Mouse (Mus musculus): ENCODE data around the gene Tatdn2.
"Not testable (repeated sequence)": the region's sequence is repeated elsewhere in the genome, so short reads cannot be mapped to it uniquely, and the experiment has no call there.

Gene Tatdn2

DNA sequence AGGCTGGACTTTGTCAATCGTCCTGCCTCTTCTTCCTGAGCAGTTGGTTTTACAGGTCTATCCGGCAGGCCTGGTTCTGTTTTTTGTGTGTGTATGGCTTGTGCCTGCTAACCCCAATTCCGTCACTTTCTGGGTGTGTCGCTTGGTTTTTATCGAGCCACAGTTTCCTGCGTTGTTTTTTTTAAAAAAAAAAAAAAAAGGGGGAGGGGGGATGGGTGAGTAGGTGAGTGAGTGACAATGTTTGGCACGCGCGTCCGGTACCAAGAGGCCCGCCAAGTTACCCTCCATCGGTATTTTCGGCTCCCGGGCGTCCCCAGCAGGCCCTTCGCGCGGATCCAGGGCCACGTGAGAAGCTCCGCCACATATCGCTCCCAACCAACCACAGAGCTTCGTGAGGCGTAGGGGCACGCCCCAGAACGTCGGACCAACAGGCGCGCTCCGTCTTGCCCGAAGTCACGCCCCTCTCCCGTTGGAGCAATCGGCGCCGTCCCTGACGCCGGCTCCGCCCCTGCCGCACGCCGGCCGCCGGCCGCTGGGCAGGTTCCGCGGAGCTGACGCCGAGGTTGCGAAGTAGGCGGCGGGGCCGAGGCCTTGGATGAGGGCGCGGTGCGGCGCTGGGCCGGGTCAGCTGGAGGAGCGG lies at the start of gene Tatdn2:
Tatdn2 (plus strand) TSS at position 469 of the 640 bp plus-strand sequence.
- peak; percentile 98 for DNase-seq

DNA sequence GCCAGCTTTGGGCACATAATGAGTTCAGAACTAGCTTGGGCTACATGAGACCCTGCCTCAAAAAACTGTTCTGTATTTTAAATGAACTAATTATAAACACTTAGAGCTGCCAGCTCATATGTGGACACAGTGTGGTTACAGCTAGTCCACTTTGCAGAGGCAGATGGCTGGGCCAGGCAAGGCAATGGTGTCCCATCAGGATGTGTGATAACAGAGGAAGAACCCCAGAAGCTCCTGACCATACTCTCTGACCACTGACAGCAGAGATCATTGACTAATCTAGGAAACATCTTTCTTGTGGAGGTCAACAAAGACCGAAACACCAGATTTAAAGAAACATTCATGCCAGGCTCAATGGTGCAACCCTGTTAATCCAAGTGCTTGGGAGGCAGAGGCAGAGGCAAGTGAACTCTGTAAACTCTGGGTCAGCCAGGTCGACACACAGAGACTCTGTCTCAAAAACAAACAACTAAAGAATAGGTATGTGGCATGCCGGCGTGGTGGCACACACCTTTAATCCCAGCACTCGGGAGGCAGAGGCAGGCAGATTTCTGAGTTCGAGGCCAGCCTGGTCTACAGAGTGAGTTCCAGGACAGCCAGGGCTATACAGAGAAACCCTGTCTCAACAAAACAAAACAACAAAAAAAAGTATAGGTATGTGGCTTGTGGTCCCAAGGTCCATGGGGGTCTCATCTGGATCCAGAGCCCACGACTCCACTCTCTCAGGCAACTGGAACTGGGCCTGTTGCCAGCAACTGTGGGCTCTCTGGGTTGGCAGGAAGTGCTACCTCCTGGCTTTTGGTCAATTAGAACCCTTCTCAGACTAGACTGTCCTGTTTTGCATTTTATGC lies 47.3 kb upstream of the Tatdn2 start:
- DNase-seq, result no peak

DNA sequence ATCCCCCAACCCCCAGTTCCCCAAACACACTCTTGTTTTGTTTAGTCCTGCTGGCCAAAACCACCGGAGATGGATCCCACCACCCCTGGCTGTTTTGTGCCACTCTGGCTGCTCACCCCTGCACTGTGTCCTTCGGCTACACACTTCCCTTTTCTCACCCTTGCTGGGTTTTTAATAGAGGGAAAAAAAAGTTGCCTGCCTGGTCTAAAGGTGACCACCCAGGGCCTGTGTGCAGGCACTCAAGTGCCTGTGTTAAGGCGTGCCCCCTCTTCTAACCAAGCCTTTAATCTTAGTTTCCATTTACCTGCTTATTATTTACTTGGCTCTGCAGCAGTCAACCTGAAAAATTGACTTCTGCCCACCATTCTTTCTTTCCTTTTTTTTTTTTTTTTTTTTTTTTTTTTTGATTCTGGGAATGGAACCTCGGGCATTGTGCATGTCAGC lies 46.6 kb upstream of the Tatdn2 start:
- peak; percentile 40 for DNase-seq

DNA sequence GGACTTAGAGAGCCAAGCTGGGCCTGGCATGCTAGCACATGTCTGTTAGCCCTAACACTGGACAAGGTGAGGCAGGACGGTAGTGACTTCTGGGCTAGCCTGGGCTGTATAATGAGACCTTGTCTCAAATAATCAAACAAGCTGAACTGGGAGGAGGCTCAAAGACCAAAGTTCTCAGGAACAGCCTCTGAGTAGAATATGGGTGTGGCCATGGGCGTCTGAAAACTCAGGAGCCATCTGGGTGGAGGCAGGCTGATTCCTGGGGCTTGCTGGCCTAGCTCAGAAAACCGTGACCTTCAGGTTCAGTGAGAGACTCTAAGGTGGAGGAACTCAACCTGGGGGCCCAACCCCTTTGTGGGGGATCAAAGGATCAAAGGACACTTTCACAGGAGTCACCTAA lies 45.2 kb upstream of the Tatdn2 start:
- DNase-seq, result no peak

DNA sequence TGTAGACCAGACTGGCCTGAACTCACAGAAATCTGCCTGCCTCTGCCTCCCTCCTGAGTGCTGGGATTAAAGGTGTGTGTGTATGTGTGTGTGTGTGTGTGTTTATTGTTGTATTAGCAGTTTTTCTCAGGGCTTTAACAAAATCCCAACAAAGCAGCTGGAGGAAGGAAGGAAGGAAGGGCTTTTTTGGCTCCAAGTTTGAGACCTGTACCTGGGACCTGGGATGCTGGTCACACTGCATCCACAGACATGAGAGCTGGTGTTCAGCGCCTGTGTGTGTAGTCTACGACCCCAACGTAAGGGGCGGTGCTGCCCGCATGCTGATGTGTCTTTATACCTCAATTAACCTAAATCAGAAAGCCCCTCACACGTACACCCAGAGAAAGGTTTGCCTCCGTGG lies 43.3 kb upstream of the Tatdn2 start:
- no peak for DNase-seq

DNA sequence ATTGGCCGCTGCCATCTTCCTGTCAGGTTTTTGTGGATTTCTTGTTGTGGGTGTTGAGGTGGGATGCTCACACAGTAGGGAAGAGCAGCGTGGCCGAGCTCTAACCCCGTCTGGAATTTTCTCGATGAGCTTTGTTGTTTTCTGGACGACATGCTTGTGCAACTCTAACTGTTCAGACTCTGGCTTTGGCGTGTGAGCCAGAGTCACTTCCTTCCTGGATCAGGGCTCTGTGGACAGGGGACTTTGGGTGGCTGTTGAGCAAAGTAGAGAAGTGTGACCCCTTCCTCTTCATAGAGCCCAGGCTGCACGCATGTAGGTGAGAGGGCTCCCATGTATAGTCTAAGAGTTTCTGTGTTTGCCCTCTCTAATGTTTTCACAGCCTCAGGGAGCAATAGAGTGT lies 42.7 kb upstream of the Tatdn2 start:
- no peak for DNase-seq

DNA sequence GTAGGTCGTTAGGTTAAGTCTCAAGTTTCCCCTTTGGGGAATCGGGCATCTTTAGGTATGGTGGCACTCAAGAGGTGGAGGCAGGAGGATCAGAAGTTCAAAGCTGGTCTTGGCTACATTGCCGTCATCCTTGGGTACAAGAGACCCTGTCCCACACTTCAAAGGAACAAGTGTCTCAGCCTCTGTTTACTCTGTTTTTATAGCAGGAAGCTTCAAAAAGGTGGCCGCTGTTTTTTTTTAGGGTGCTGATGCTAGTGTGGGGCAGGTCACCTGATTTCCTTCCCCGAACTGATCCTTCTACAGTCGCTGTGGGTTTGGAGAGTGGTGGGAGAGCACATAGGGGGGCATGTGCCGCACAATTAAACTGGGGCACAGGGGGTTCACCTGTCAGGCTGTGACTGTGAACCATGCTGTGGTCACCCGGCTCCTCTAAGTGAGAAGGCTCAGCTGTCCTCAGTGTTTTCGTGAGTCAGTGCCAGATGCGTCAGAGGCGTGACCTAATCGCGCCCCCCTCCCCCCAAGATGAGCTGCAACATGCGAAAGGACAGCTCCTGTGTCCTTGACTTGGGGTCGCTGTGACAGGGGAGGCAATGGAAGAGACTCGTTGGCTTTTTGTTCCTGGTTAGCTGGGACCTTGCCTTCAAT lies 42.0 kb upstream of the Tatdn2 start:
- no peak for DNase-seq

DNA sequence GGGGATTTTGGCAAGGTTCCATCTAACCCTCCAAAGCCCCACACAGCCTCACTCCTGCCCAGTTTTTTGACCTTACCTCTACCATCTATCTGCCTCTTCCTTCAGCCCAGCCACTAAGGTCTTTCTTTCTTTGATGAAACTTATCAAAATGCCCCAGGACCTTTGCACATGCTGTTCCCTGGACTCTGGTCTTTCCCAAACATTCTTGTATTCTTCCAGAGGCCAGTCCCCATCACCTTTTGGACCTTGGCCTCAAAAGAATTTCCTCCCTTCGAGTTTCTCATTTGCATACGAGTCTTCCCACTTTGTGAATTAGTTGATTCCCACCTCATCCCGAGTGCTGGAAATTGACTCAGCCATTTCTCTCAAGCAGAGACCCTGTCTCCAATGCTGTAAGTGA lies 41.4 kb upstream of the Tatdn2 start:
- DNase-seq, result no peak

DNA sequence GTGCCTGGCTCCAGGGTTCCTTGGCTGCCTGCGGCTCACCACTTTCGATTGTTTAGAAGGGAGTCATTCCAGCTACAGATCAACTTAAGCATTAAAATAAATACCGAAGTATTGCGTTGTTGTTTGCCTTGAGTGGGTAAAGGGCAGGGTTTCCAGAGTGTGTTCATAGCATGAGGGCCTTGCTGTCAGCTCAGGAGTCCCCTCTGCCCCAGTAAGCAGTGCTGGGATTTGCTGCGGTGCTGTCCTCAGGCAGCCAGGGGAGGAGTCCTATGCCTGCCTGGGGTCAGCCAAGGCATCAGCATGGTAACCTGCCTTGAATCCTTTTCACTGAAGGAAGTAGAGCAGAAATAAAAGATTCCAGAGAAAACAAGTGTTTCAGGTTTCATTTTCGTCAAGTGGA lies 40.0 kb upstream of the Tatdn2 start:
- no peak for DNase-seq

DNA sequence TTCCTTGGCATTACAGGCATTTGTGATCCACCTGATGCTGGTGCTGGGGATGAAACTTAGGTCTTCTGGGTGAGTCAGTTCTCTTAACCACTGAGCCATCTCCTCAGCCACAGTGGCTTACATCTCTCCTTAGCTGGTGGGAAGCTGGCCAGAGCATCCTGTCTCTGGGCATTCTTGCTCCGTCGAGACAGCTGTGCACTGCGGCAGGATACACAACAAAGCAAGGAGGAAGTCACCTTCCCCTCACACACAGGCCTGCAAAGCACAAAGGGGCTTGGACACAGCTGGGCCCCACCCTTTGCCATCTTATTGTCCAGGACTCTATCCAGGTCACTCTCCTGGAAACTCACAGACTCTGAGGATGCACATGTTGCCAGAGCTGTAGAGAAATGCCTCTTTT lies 38.6 kb upstream of the Tatdn2 start:
- no peak for DNase-seq

DNA sequence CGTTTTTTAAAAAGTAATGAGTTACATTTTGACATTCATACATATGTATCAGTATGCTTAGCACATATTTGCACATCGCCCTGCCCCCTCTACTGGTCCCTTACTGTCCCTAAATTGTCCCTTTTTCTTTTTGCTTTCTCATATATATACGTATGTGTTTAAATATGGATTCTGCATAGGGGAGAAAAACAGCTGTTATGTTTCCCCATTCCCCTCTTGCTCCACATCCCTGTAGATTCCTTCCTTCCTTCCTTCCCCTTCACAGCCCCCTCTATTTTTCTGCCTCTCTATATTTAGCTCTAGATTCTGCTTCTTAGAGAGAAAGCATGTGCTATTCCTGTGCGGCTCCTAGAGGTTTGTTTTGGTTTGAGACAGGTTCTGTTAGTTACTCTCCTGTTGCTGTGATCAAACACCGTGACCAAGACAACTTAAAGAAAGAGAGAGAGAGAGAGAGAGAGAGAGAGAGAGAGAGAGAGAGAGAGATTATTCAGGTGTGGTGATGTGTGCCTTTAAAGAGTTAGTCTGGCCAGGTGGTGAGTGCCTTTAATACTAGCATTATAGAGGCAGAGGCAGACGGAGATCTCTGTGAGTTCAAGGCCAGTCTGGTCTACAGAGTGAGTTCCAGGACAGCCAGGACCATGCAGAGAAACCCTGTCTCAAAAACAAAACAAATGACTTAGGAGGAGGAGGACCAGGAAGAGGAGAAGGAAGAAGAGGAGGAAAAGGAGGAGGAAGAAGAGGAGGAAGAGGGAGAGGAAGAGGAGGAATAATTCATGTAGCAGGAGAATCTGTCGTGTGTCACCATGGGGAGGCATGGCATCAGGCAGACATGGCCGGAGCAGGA lies 37.0 kb upstream of the Tatdn2 start:
- no peak for DNase-seq

DNA sequence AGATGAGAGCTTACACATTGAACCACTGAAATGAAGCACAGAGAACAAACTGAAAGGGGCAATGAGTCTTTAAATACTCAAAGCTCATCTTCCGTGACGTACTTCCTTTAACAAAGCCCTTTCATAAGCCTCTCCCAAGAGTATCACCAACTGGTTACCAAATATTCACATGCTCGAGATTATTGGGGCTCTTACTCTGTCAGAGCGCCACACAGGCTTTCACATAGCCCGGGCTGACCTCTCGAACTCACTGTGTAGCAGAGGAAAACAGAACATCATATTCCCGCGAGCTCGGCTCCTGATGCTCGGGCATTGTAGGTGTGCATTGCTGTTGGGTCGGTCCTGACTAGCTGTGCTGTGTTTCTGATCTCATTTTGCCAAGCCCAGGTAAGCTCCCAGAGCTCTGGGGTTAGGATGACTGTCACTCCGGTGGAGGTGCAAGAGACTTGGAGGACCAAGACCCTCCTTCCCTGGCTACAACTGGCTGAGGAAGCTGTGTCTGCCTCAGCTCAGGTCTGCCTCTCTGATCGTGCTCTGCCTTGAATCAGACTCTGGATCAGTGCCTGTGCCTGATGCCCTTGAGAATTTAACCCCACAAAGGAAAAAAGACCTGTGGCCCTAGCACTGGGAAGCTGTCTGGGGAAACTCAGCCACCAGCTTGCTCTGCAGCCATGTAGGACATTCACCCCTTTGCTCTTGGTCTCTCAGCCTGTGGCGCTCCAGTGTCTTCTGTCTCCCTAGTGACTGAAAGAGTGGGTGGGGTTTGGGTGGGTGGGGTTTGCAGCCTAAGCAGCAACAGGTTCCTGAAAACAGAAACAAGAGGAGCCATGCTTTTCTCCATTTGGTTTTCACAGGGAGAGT lies 36.1 kb upstream of the Tatdn2 start:
- DNase-seq, result no peak

DNA sequence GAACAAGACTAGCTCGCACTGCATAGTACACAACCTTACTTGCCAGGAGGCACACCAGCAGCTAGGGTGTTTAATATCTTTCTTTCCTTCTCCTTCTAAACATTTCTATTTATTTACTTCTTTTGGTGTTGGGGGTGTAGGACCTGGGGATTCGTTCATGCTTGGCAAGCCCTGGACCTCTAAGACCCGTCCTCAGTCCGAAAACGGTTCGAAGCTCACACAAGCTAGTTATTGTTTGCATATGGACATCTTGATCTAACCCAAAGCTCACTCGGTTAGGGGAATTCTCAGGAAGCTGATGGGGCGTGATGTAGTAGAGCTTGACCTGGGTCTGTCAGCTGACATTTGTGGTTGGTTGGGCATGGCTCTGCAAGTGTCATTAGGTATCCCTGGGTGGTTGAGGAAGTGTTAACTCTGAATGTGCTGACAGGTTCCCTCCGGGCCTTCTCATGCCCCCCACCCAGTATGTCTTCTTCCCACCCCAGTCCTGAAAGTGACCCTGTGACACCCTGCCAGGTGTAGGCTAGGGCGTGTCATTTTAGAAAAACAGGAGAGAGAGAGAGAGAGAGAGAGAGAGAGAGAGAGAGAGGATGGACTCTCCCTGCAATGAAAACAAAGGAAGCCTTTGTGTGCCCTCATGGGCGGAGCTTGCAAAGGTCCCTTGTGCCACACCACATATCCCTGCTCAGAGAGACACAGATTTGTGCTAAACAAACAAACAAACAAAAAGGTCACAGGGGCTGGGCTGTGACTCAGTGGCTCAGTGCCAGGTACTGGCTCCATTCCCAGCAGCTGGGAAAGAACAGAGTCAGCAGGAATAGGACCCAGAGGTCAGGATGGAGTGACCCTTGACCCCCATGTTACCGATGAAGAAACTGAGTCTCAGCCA lies 35.3 kb upstream of the Tatdn2 start:
- peak; percentile 65 for DNase-seq

DNA sequence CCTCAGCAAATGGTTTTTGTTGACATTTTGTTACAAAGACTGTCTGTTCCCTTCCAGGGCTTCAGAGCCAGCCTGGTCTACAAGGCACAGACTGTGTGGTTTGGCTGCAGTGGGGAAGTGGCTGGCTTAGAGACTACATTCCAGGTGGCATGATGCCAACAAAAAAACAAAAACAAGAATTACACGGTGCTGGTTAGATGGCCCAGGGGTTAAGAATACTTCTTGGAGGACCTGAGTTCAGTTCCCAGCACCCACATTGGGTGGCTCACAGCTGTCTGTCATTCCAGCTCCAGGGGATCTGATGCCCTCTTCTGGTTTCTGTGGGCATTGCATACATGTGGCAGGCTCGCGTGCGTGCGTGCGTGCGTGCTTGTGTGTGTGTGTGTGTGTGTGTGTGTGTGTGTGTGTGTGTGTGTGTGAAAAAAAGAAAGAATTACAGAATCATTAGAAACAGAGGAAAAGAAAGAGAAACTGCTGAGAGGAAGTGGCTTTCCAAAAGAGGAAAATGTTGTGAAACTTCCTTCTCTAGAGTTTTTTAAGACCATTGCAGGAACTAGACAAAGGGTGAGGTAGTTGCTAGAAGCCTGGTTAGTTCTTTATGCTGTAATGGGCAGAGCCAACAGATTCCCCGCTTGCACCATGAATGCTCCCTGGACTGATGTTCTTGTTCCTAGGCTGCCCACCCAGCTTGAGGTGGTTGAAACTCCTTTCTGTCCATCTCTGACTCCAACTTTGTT lies 33.7 kb upstream of the Tatdn2 start:
- no peak for DNase-seq

DNA sequence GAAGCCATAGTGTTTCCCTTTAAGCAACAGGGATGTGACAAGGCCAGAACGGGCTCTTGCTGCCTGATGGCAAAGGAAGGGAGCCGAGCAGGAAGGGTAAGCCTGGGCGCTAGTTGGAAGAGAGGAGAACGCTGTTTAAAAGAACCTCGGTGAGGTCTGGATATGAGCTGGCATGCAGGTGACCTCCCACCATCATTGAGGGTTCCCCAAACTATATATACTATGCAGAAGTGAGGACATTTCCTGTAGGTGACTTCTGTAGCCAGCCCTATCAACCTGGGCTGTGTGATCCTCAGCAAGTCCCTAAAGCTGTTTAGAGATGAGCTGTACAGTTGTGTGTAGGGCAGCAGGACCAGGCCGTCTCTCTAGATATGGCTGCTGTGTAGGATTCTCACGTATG lies 32.5 kb upstream of the Tatdn2 start:
- DNase-seq, result no peak

DNA sequence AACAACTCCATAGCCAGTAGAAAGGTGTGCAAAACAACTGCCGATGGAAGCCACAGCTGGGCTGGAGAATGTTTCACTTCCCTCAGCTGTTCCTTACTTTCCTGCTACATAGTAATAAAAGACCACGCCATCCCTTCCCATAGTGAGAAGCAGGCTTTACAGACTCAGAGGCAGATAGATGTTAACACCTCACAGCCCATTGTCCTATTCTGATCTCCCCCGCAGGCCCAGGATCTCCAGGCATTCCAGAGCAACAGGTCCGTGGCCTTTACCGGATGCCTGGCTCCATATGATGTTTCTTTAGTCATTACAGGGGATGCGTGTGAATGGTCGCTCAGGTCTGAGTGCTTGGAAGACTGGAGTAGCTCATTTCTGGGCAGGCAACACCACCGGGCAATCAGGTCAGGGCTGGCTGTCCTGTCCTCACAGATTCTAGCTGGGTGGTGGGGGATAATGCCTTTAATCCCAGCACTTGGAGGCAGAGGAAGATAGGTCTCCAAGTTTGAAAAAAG lies 29.2 kb upstream of the Tatdn2 start:
- DNase-seq, result no peak

DNA sequence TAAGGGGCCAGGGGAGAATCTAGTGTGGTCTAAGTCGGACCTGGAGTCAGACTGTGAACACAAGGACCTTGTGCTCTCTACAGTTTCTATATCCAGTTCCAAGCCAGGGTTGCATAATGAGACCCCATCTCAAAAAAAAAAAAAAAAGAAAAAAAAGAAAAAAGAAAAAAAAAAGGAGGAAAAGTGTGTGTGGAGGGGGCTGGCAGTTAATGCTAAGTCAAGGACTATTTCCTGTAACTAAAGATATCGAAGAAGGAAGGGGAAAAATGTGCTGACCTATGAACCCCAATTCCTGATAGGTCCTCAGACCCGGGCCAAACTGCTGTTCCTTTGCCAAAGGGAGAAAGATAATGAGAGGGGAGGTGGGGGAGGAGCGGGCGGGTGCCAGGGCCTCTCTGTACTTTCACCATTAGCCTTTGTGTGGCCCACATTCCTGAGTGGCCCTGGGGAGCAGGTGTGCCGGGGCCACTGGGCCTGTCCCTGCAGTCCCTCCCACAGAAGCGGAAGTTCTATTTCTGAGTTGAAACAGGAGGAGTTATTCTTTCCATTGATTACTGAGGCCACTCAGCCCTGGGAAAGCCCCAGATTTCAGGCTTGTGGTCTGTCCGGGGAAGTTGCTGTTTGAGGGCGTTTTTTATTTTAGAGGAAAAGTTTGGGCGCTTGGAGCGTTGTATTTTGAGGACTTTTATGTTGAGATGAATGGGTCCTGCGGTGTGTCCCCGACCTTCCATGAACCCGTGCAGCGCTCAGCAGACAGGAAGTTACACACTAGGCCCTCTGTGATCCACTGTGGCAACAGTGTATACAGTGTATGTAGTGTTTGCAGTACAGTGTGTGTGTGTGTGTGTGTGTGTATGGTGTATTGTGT lies 28.3 kb upstream of the Tatdn2 start:
- DNase-seq, result no peak

DNA sequence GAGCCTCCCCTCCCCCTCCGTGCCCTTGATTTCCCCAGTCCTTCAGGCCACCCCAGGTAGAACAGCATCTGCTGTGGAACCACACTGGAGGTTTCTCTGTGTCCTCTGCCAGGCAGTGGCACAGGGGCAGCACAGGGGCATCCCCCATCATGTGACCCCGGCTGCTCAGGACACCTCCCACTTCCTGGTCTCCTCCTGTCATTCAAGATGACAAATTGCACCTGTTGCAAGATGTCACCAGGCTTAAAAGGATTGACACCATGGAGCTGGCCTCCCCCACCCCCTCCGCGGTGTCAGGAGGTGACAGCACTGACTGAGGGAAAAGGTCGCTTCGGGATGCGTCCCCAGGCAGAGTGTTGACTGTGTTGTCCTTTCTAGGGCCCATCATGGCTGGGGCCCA lies 27.0 kb upstream of the Tatdn2 start:
- DNase-seq, result no peak

DNA sequence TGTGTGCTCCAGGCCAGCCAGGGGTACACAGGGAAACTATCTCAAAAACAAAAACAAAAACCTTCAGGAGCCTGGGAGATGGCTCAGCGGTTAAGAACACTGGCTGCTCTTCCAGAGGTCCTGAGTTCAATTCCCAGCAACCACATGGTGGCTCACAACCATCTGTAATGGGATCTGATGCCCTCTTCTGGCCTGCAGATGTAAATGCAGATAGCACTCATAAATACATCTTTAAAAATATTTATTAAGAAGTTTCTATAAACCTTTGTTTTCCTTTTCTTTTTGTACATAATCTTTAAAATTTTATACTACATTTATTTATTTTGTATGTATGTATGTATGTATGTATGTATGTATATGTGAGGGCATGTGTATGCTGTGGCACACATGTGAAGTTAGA lies 24.8 kb upstream of the Tatdn2 start:
- DNase-seq, result not testable (repeated sequence)
